Mouse (Mus musculus) CH12.LX (cell line): ENCODE measurements around the gene Stat1.

Experiments
- CTCF ChIP-seq, 2 experiments: IDR thresholded peaks in 1 of 2; conservative IDR thresholded peaks in 1 of 2; 2 replicates each; pipeline ENCODE4 v1.5.1; 2011 to 2012; ENCODE audit warnings: low read depth in 2 of 2, low read length in 2 of 2, improper control_type of control experiment in 1 of 2, inconsistent platforms in 1 of 2, mild to moderate bottlenecking in 1 of 2, moderate library complexity in 1 of 2
- EP300 ChIP-seq: IDR thresholded peaks from 2 replicates; pipeline ENCODE4 v1.6.1; 2011; ENCODE audit warnings: low read length, improper control_type of control experiment
- MAFK ChIP-seq: IDR thresholded peaks from 2 replicates; pipeline ENCODE4 v1.6.1; 2011; ENCODE audit warnings: low read length, improper control_type of control experiment; ENCODE audit not compliant: insufficient replicate concordance
- POLR2A ChIP-seq: IDR thresholded peaks from 2 replicates; pipeline ENCODE4 v1.6.1; 2011; ENCODE audit warnings: low read depth, mild to moderate bottlenecking, improper control_type of control experiment, low read length
- TBP ChIP-seq: conservative IDR thresholded peaks from 2 replicates; pipeline ENCODE4 v1.6.1; 2011; ENCODE audit warnings: low read depth, low read length, improper control_type of control experiment
- TCF12 ChIP-seq: IDR thresholded peaks from 2 replicates; pipeline ENCODE4 v1.6.1; 2014; ENCODE audit warnings: low read depth, mild to moderate bottlenecking, inconsistent platforms, low read length, improper control_type of control experiment
- USF2 ChIP-seq: conservative IDR thresholded peaks from 2 replicates; pipeline ENCODE4 v1.6.1; 2011; ENCODE audit warnings: low read depth, low read length, improper control_type of control experiment
- ZMIZ1 ChIP-seq: IDR thresholded peaks from 2 replicates; pipeline ENCODE4 v1.6.1; 2012; ENCODE audit warnings: low read depth, mild to moderate bottlenecking, inconsistent platforms, low read length, improper control_type of control experiment
- ZNF384 ChIP-seq: IDR thresholded peaks from 2 replicates; pipeline ENCODE4 v1.6.1; 2012; ENCODE audit warnings: low read depth, low read length, improper control_type of control experiment, inconsistent platforms

DNA sequence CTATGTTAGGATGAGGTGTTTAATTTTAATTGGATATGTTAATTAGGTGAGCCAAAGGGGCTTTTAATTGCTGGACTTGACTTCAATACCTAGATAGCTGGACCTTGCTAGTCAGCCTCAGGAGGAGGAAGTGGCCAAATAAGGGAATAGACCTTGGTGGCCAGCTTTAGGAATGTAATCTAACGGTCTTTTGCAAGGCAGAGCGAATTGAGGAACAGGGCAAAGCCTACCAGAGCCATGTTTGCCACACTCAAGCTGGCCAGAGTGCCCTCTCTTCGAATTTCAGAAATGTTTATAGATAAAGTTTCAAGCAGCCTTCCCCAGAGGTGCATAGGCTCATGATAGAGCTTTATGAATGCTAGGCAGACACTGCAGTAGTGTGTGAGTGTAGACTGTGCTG lies 22.2 kb downstream of the Stat1 start:
- TF ChIP-seq CTCF (conservative IDR thresholded peaks at IDR 0.05 in 1 of 2, IDR thresholded peaks at IDR 0.05 in 1 of 2; ENCODE audit: low read depth in 2 of 2, low read length in 2 of 2) (no peak), ZMIZ1 (no peak), POLR2A (no peak), MAFK (no peak), USF2 (no peak), EP300 (0 out of 2 replicates have a peak, but pooled peaks have one; percentile 19), ZNF384 (no peak), TBP (no peak), TCF12 (no peak; the same call in 1 of the 2 replicates)
